Mouse (Mus musculus) embryo, embryonic 9.5 days (tissue): ENCODE measurements around the gene Ly6c2.
"Not testable (repeated sequence)": the region's sequence is repeated elsewhere in the genome, so short reads cannot be mapped to it uniquely, and the experiment has no call there.

ENCODE experiments used
- DNase-seq: peaks from one replicate; pipeline ENCODE4 v3.0.0-alpha.2; 2017; ENCODE audit errors: extremely low spot score

Ly6c2 gene

GRCm38 (mm10) chr15:75111861-75112630 is at the start of gene Ly6c2:
TSS of gene Ly6c2 (minus strand) at chr15:75111970.
- not testable (repeated sequence) for DNase-seq

DNA sequence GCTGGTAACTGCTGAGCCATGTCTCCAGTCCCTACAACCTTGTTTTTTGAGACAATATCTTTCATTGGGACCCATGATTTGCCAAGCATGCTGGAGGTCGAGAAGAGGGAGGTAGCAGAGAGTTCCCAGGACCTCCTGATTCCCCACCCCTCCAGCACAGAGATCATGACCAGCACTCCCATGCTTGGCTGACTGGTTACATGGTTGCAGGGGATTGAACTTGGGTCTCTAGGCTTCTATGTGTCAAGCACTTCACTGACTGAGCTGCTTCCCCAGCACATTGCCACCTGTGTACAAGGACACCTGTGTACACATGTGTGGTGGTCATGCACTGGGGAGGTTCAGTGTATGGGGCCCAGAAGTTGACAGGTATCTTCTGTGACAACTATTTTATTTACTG is 45.9 kb upstream of the Ly6c2 start:
- DNase-seq, result no peak

DNA sequence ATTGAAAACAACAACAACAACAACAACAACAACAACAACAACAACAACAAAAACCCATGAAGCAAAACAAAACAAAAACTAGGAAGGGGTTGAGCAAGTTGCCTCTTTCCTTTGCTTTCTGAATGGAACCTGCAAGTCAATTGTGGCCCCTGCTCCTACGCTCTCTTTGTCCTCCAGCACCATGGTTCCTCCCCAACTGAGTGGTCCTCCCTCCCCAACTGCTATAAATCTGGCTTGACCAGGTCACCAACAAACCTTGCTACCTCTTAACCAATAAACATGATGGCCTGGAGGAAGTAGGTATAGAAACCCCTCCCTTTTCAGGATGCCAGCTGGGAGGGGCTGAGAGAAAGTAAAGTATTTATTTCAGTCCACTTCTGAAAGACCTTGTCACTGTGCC is 43.2 kb upstream of the Ly6c2 start, which contains the start of gene Ly6g:
TSS of gene Ly6g (plus strand) at position 301 of the 400 bp plus-strand sequence.
- DNase-seq, result no peak

GRCm38 (mm10) chr15:75153087-75153486 is 41.3 kb upstream of the Ly6c2 start:
- DNase-seq, result no peak

DNA sequence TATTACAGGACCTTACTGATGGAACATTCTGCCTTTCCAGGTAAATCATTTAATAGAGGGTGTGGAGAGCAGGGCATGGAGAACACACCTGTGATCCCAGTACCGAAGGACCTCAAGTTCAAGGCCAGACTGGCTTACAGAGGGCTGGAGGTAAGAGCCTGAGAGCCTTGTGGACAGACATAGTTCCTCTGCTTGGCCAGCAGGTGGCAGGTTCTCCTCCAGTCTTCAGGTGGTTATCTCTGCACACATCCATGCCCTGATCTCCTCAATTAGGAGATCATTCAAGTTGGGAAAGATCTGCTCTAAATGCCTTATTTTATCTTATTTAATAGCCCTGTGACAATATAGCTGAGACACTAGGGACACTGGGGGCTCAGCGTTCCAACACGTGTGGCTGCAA is 32.0 kb upstream of the Ly6c2 start:
- no peak for DNase-seq

GRCm38 (mm10) chr15:75141812-75142360 is 30.1 kb upstream of the Ly6c2 start:
- peak; percentile 20 for DNase-seq

DNA sequence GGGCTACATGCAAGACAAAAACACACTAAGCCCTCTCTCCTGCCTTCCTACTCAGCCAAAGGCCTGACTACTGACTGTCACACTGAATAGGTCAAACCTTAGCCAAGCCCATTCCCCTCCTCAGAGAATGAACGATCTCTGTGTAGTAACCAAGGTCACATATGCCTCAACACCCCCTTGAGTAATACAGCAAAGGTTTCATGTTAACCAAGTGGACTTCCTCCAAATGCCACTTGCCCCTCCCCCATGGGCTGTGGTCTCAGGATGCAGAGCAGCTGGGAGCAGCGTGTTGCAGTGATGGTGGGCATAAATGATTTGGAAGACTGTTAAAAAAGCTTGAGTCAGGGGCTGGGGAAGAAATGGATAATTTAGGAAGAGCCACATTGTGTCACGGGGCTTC is 26.0 kb upstream of the Ly6c2 start:
- not testable (repeated sequence) for DNase-seq

GRCm38 (mm10) chr15:75135090-75135783 is 23.5 kb upstream of the Ly6c2 start:
- DNase-seq, result not testable (repeated sequence)

- not testable (repeated sequence) for DNase-seq
Observed at GRCm38 (mm10) chr15:75132346-75132745, 20.6 kb upstream of the Ly6c2 start.

DNA sequence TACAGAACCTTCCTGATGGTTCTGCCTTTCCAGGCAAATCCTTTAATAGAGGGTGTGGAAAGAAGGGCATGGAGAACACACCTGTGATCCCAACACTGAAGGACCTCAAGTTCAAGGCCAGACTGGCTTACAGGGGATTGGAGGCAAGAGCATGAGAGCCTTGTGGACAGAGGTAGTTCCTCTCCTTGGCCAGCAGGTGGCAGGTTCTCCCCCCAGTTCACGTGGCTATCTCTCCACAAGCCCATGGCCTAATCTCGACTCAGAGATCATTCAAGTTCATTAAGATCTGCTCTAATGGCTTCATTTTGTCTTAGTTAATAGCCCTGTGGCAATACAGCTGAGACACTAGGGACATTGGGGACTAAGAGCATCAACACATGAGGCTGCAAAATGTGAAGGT is 8.3 kb upstream of the Ly6c2 start:
- DNase-seq, result peak; percentile 23

- DNase-seq, result peak; percentile 51
Observed at GRCm38 (mm10) chr15:75118742-75119141, 7.0 kb upstream of the Ly6c2 start.

DNA sequence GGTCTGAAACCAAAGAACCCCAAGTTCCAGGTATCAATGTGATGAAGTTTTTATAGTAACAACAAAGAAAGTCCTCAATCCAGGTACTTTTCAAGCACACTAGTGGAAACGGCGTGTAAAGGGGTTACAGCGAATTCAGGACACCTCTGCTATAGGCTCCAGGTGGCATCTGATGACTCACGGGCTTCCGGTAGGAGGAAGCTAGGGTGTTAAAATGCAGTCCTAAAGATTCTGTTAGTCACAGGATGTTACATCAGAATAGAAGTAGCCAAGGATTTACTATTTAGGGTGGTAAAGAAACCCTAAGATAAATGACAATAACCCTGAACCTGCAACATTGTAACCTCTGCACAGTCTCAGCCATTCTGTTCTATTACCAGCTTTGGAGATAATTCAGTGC is 5.7 kb upstream of the Ly6c2 start:
- not testable (repeated sequence) for DNase-seq

DNA sequence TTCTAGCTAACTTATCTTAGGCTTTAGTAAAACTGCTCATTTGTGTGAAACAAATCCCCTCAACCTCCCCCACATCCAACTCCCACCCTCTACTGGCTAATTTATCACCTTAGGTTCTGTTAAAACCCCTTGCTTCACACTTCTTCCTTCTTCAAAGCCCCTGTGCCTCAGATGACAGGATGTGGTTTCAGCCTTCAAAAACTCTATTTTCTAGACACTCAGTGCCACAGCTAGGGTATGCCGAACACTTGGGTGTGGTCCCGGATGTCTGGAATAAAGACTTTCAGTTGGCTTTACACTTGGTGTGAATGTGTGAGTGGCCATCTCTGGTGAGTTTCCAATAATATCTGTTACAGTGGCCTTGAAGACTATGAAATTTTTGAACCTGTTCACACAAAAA is 4.8 kb upstream of the Ly6c2 start:
- DNase-seq, result no peak

DNA sequence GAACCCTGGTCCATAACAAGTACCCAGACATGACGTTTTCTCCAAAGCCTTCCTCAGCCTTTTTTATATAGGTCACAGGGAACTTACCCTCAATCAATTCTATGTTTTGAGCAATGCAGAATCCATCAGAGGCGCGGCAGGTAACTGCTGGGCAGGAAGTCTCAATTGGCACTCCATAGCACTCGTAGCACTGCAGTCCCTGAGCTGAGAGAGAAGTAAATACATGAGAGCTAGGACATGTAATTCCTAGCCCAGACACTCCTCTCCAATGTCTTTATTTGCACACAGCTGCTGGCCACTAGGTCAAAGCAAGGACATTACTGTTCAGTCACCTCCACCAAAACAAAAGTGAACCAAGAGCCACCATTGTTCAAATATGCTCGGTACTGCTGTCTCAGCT is 1.3 kb downstream of the Ly6c2 start:
- DNase-seq, result not testable (repeated sequence)

- DNase-seq, result no peak
Observed at GRCm38 (mm10) chr15:75099261-75099660, 12.5 kb downstream of the Ly6c2 start.

GRCm38 (mm10) chr15:75088041-75088440 is 23.7 kb downstream of the Ly6c2 start:
- DNase-seq, result peak; percentile 0

- no peak for DNase-seq
Observed at GRCm38 (mm10) chr15:75069965-75070364, 41.8 kb downstream of the Ly6c2 start.

DNA sequence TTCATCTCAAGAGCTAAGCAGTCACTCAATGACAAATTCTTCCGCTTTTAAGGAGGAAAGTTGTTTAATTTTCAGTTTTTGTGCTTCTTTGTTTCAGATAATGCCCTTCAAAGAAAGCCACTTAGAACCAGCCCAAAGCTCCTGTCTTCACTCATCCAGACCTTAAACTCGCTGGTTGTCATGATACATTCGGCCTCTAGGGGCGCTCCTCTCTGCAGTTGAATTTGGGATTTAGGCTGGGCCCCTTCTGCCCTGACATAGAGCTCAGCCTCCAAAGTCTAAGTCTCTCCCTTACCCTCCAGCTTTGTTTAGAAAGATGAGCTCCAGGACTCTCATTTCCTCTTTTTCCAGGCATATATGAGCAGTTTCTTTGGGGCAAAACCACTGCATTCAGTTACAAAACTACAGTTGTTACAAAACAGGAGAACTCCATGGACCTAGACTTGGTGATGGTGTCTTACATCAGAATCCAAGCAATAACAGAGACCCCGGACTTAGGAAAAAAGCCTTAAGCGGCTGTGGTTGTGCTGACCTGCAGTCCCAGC is 49.7 kb downstream of the Ly6c2 start:
- peak; percentile 51 for DNase-seq

- peak; percentile 4 for DNase-seq
Observed at GRCm38 (mm10) chr15:75060505-75060904, 51.3 kb downstream of the Ly6c2 start.
